Mouse (Mus musculus) hindbrain, postnatal 0 days (tissue): ENCODE data around the gene Slc29a1. TPM values are rescaled to one million over a fixed set of nuclear protein-coding genes. Genes with fewer than 3 reads are reported as not detected.

ENCODE experiments used
- ATAC-seq: fragments of 200-750 bp; cut with Nextera tagmentation; 2 replicates; pipeline ENCODE4 v1.8.0; 2017; ENCODE audit warnings: mild to moderate bottlenecking, moderate TSS enrichment, moderate library complexity
- DNase-seq: peaks from one replicate; pipeline ENCODE4 v3.0.0-alpha.2; 2015; ENCODE audit warnings: low spot score
- H3K27ac ChIP-seq: fragments of 300-500 bp; sonication (generic); 2 replicates; pipeline ENCODE4 v1.5.1; 2014; ENCODE audit warnings: mild to moderate bottlenecking
- H3K27me3 ChIP-seq: fragments of 300-500 bp; sonication (generic); 2 replicates; pipeline ENCODE4 v1.6.1; 2014; ENCODE audit warnings: low read length, mixed read lengths; ENCODE audit not compliant: insufficient read depth
- H3K36me3 ChIP-seq: fragments of 300-500 bp; sonication (generic); 2 replicates; pipeline ENCODE4 v1.6.1; 2014; ENCODE audit warnings: low read length, mixed read lengths; ENCODE audit not compliant: insufficient read depth
- H3K4me1 ChIP-seq: fragments of 300-500 bp; sonication (generic); 2 replicates; pipeline ENCODE4 v1.6.1; 2014; ENCODE audit warnings: antibody characterized with exemption, low read length, mixed read lengths; ENCODE audit not compliant: insufficient read depth
- H3K4me2 ChIP-seq: fragments of 300-500 bp; sonication (generic); 2 replicates; pipeline ENCODE4 v1.6.1; 2014; ENCODE audit warnings: low read depth, mild to moderate bottlenecking, low read length, moderate library complexity, mixed read lengths
- H3K4me3 ChIP-seq: fragments of 300-500 bp; sonication (generic); 2 replicates; pipeline ENCODE4 v1.5.1; 2014; ENCODE audit warnings: low read length
- H3K9ac ChIP-seq: fragments of 300-500 bp; sonication (generic); replicated peaks from 2 replicates; pipeline ENCODE4 v1.6.1; 2014; ENCODE audit warnings: mild to moderate bottlenecking, low read length, moderate library complexity, mixed read lengths
- H3K9me3 ChIP-seq: fragments of 300-500 bp; sonication (generic); 2 replicates; pipeline ENCODE4 v1.6.1; 2016; ENCODE audit warnings: low read length, mixed read lengths
- CTCF ChIP-seq: IDR thresholded peaks from 2 replicates; pipeline ENCODE4 v1.5.1; 2016; ENCODE audit warnings: antibody characterized with exemption, control low read depth, low read depth
- WGBS: fragments of 180-500 bp; shearing (Covaris S2); extraction: QIAGEN DNeasy Blood & Tissue Kit; methylation state at CpG from one replicate; pipeline ENCODE4 v1.1.7; 2014; 5-methylcytosine and 5-hydroxymethylcytosine counted together
- polyA plus RNA-seq: library from polyadenylated mRNA; unstranded; fragments of >200 nt; fragmentation: Nextera tagmentation; extraction: Ambion mirVana; gene quantifications from 2 replicates; pipeline ENCODE4 v1.2.1, GENCODE M21; 2015
- total RNA-seq: library from RNA; depleted of rRNA; stranded (reverse); fragments of >200 nt; gene quantifications from 2 replicates; pipeline ENCODE4 v1.2.3, GENCODE M21; 2014

The Slc29a1 gene
- total and polyA plus RNA-seq, 2 experiments from 2014 or later, result 60.6 to 170 TPM

GRCm38 (mm10) chr17:45600267-45600666, 861 bp upstream of the Slc29a1 start:
- TF ChIP-seq CTCF, result no peak
- Histone ChIP-seq H3K4me1 (peaks cover 17% of the 10 kb centered on the region), H3K27ac (no peak overlapping the region), H3K9me3 (no peaks in the 10 kb centered on the region), H3K36me3 (no peaks in the 10 kb centered on the region), H3K9ac (no peak overlapping the region), H3K4me3 (no peak overlapping the region), H3K4me2 (no peak overlapping the region), H3K27me3 (no peaks in the 10 kb centered on the region)
- no peak for ATAC-seq
- WGBS, result 70% methylated on average over 8 of the region's 8 CpGs
- no peak for DNase-seq

- Histone ChIP-seq H3K27ac (peak overlapping the region; percentile 22; the same call in 1 of the 2 replicates), H3K4me2 (peak overlapping the region; percentile 64), H3K4me3 (peak overlapping the region; percentile 30; the same call in 1 of the 2 replicates), H3K4me1 (peaks cover 23% of the 10 kb centered on the region), H3K36me3 (no peaks in the 10 kb centered on the region), H3K9me3 (no peaks in the 10 kb centered on the region), H3K27me3 (no peaks in the 10 kb centered on the region), H3K9ac (peak overlapping the region; percentile 35; the same call in 1 of the 2 replicates)
- TF ChIP-seq CTCF, result no peak
- 31% methylated on average over 3 of the region's 3 CpGs for WGBS
- DNase-seq (no peak), ATAC-seq (no peak)
These were observed 515 bp downstream of the Slc29a1 start for GRCm38 (mm10) chr17:45598891-45599290.

- WGBS, result 88% methylated on average over 2 of the region's 2 CpGs
- H3K4me3 ChIP-seq, result no peak overlapping the region
- no peaks in the 10 kb centered on the region for H3K27me3 ChIP-seq
- H3K36me3 ChIP-seq, result no peaks in the 10 kb centered on the region
- no peak for TF ChIP-seq CTCF
- H3K4me1 ChIP-seq, result peaks cover 23% of the 10 kb centered on the region
- no peaks in the 10 kb centered on the region for H3K9me3 ChIP-seq
- no peak overlapping the region for H3K9ac ChIP-seq
- H3K27ac ChIP-seq, result peak overlapping the region; percentile 43; the same call in 1 of the 2 replicates
- ATAC-seq (no peak), DNase-seq (no peak)
- H3K4me2 ChIP-seq, result no peak overlapping the region
These were observed 1.0 kb downstream of the Slc29a1 start for GRCm38 (mm10) chr17:45598376-45598775.

- Histone ChIP-seq H3K9ac (no peak overlapping the region), H3K36me3 (no peaks in the 10 kb centered on the region), H3K4me3 (no peak overlapping the region), H3K27me3 (no peaks in the 10 kb centered on the region), H3K4me1 (peaks cover 26% of the 10 kb centered on the region), H3K9me3 (no peaks in the 10 kb centered on the region), H3K27ac (peak overlapping the region; percentile 43; the same call in 1 of the 2 replicates), H3K4me2 (no peak overlapping the region)
- WGBS, result 29% methylated on average over 3 of the region's 3 CpGs
- DNase-seq, result peak; percentile 77
- TF ChIP-seq CTCF, result no peak
- ATAC-seq, result no peak
These were observed 1.6 kb downstream of the Slc29a1 start for GRCm38 (mm10) chr17:45597787-45598186.

- TF ChIP-seq CTCF, result peak; percentile 77
- Histone ChIP-seq H3K4me3 (no peak overlapping the region), H3K27me3 (no peaks in the 10 kb centered on the region), H3K4me1 (peaks cover 35% of the 10 kb centered on the region), H3K9ac (no peak overlapping the region), H3K36me3 (no peaks in the 10 kb centered on the region), H3K9me3 (no peaks in the 10 kb centered on the region), H3K4me2 (no peak overlapping the region), H3K27ac (peak overlapping the region; percentile 76)
- DNase-seq (peak; percentile 77), ATAC-seq (peak; percentile 64)
- WGBS, result 18% methylated on average over 11 of the region's 11 CpGs
These were observed 2.6 kb downstream of the Slc29a1 start for GRCm38 (mm10) chr17:45596631-45597396.

- no peak for TF ChIP-seq CTCF
- H3K27ac ChIP-seq, result peak overlapping the region; percentile 76
- H3K27me3 ChIP-seq, result no peaks in the 10 kb centered on the region
- WGBS, result 6% methylated on average over 23 of the region's 23 CpGs
- no peaks in the 10 kb centered on the region for H3K36me3 ChIP-seq
- no peak for DNase-seq
- peak overlapping the region; percentile 60 for H3K9ac ChIP-seq
- no peaks in the 10 kb centered on the region for H3K9me3 ChIP-seq
- H3K4me1 ChIP-seq, result peaks cover 36% of the 10 kb centered on the region
- peak overlapping the region; percentile 52 for H3K4me3 ChIP-seq
- peak overlapping the region; percentile 97 for H3K4me2 ChIP-seq
- ATAC-seq, result no peak; the same call in 1 of the 2 replicates
These were observed 3.5 kb downstream of the Slc29a1 start for GRCm38 (mm10) chr17:45595736-45596390.
